Mouse (Mus musculus) heart, embryonic 11.5 days (tissue): ENCODE data around the gene Shroom1. TPM values are rescaled to one million over a fixed set of nuclear protein-coding genes. Genes with fewer than 3 reads are reported as not detected.

Experiments
- ATAC-seq: fragments of 200-750 bp; cut with Nextera tagmentation; replicated peaks from 2 replicates; pipeline ENCODE4 v1.8.0; 2017; ENCODE audit warnings: moderate library complexity; ENCODE audit not compliant: insufficient number of reproducible peaks, low FRiP score, low TSS enrichment
- H3K27ac ChIP-seq: fragments of 300-500 bp; sonication (generic); 2 replicates; pipeline ENCODE4 v1.5.1; 2014; ENCODE audit warnings: mild to moderate bottlenecking, low read depth, low read length
- H3K27me3 ChIP-seq: fragments of 300-500 bp; sonication (generic); 2 replicates; pipeline ENCODE4 v1.6.1; 2014; ENCODE audit warnings: mild to moderate bottlenecking, low read length, mixed read lengths; ENCODE audit not compliant: control insufficient read depth, insufficient read depth
- H3K36me3 ChIP-seq: fragments of 300-500 bp; sonication (generic); 2 replicates; pipeline ENCODE4 v1.6.1; 2014; ENCODE audit warnings: mild to moderate bottlenecking, low read length, moderate library complexity, mixed read lengths; ENCODE audit not compliant: control insufficient read depth, insufficient read depth
- H3K4me1 ChIP-seq: fragments of 300-500 bp; sonication (generic); 2 replicates; pipeline ENCODE4 v1.6.1; 2014; ENCODE audit warnings: low read length; ENCODE audit not compliant: control insufficient read depth, insufficient read depth
- H3K4me2 ChIP-seq: fragments of 300-500 bp; sonication (generic); 2 replicates; pipeline ENCODE4 v1.6.1; 2014; ENCODE audit warnings: mild to moderate bottlenecking, moderate library complexity
- H3K4me3 ChIP-seq: fragments of 300-500 bp; sonication (generic); 2 replicates; pipeline ENCODE4 v1.5.1; 2014; ENCODE audit warnings: low read depth, low read length
- H3K9ac ChIP-seq: fragments of 300-500 bp; sonication (generic); 2 replicates; pipeline ENCODE4 v1.6.1; 2014; ENCODE audit warnings: mild to moderate bottlenecking, low read depth, low read length, moderate library complexity
- H3K9me3 ChIP-seq: fragments of 300-500 bp; sonication (generic); replicated peaks from 2 replicates; pipeline ENCODE4 v1.6.1; 2016; ENCODE audit warnings: low read length; ENCODE audit not compliant: control insufficient read depth
- WGBS: fragments of 180-500 bp; shearing (Covaris S2); extraction: QIAGEN DNeasy Blood & Tissue Kit; methylation state at CpG from one replicate; pipeline ENCODE4 v1.1.7; 2014; ENCODE audit not compliant: insufficient replicate concordance; 5-methylcytosine and 5-hydroxymethylcytosine counted together
- polyA plus RNA-seq: library from polyadenylated mRNA; unstranded; fragments of >200 nt; fragmentation: Nextera tagmentation; extraction: Ambion mirVana; gene quantifications from 2 replicates; pipeline ENCODE4 v1.2.1, GENCODE M21; 2014

The Shroom1 gene
- polyA plus RNA-seq, 1 experiment from 2014 or later, result 3.3 TPM

DNA sequence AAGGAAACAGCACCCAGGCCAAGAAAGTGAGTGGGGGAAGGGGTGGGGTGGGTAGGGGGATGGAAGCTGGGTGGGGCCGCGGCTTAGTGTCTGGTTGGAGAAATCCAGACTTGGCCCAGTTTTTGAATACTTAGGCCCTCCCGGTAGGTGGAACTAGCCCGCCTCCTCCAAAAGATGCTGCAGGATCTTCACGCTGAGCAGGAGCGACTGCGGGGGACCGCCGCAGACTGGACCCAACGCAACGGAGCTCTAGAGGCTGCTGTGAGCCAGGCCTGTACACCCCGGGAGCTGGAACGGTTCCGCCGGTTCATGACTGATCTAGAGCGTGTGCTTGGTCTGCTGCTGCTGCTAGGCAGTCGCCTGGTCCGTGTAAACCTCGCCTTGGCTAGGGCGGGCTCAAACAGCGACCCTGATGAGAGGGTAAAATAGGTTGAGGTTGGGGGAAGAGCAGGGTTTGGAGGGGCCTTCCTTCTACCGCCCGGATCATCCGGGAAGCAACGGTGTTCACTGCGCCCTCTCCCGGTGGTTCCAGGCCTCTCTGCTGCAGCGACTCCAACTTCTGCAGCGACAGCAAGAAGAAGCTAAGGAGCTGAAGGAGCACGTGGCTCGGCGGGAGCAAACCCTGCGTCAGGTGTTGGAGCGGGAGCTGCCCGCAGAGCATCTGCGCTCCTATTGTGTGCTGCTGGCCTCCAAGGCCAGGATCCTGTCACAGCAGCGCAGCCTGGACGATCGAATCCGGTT lies 9.4 kb downstream of the Shroom1 start:
- no peaks in the 10 kb centered on the region for H3K9me3 ChIP-seq
- H3K27ac ChIP-seq, result no peak overlapping the region
- H3K4me3 ChIP-seq, result peak overlapping the region; percentile 35
- H3K9ac ChIP-seq, result peak overlapping the region; percentile 61
- H3K36me3 ChIP-seq, result no peaks in the 10 kb centered on the region
- peaks cover 7% of the 10 kb centered on the region; the same call in 1 of the 2 replicates for H3K4me1 ChIP-seq
- H3K27me3 ChIP-seq, result peaks cover 69% of the 10 kb centered on the region
- WGBS, result 8% methylated on average over 40 of the region's 40 CpGs
- no peak for ATAC-seq
- peak overlapping the region; percentile 72 for H3K4me2 ChIP-seq

DNA sequence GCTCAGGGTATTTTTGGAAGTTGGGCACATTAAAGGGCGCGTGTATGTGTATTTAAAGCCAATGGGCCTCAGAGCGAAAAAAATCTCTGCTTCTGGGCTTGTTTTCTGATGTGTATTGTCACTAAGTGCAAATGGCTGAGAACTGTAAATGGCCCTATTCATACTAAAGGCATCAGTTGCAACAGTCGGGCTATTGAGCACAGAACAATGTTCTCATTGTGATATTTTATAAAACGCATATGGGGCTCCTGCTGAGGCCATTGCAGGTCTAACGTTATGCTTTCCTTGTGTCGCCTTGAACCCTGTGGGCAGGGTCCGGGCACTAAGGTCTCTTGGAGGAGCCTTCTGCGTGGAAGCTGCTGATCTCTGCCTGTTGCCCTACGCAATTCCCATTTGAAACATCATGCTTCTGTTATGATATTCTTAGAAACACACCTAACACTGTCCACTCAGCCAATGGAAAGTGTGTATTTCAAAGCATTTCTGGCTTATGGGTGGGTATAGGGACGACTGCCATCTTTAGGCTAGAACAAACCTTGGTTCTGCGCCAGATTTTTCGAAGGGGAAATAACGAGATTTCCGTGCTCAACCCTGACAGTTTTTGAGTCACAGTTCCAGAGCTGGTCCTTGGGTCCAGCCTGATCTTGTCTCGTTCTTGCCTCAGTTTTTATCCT lies 12.4 kb downstream of the Shroom1 start:
- Histone ChIP-seq H3K4me3 (no peak overlapping the region), H3K9me3 (no peaks in the 10 kb centered on the region), H3K36me3 (no peaks in the 10 kb centered on the region), H3K27me3 (peaks cover 51% of the 10 kb centered on the region), H3K9ac (no peak overlapping the region), H3K4me1 (peaks cover 7% of the 10 kb centered on the region; the same call in 1 of the 2 replicates), H3K27ac (no peak overlapping the region), H3K4me2 (peak overlapping the region; percentile 63)
- no peak for ATAC-seq
- WGBS, result 38% methylated on average over 16 of the region's 16 CpGs

DNA sequence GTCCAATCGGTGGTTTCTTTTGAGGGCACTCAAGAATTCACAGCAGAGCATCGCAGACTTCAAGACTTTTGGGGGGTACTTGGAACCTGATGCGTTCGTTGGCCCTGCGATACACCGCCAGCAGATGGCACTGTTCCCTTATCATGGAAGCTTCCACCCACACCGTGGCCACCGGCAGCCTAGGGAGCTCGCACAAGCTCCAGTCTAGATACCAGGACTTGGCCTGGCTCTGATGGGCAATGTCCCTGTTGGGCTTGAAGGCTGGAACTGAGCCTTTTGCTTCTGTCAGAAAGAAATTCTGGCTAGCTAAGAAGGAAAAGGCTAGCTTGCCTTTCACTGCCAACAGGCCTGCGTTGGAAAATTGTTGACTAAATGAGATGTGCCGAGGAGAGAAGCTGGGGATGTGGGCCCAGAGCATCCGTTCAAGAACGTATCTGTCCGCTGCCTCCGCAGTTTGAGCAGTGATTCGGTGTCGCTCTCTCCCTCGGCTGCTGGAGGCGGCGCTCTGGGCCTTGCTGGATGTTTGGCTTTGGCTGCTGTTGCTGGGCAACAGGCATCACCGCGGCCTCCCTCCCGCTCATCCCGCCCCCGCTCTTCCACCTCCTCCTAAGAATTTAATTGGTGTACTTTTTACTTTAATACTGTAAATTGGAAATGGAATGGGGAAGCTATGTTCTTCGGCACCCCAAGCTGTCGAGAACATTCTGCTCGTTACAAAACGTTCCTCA lies 13.1 kb downstream of the Shroom1 start, which contains the start of gene Gm9837:
TSS of gene Gm9837 (minus strand) at position 512 of the 728 bp plus-strand sequence.
- H3K27me3 ChIP-seq, result peaks cover 50% of the 10 kb centered on the region

DNA sequence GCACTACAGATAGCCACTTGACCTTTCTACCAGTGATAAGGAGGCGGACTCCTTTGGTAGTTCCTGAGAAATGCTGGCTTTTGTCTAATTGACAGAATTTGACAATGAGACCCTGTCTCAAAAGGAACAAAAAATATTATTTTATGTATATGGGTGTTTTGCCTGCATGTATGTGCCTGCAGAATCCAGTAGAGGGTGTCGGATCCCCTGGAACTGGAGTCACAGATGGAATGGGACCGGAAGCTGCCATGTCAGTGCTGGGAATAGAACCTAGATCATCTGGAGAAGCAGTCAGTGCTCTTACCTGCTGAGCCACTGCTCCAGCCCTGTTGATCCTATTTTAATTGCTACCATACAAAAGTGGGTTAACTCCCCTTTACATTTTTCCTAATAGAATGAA lies 15.7 kb downstream of the Shroom1 start:
- no peaks in the 10 kb centered on the region for H3K9me3 ChIP-seq
- no peak overlapping the region for H3K4me3 ChIP-seq
- H3K9ac ChIP-seq, result no peak overlapping the region
- H3K4me1 ChIP-seq, result 0 out of 2 replicates have a peak, but pooled peaks cover 7% of the 10 kb centered on the region
- H3K36me3 ChIP-seq, result no peaks in the 10 kb centered on the region
- ATAC-seq, result no peak
- no peak overlapping the region for H3K27ac ChIP-seq
- H3K27me3 ChIP-seq, result peaks cover 45% of the 10 kb centered on the region
- H3K4me2 ChIP-seq, result no peak overlapping the region
- WGBS, result 71% methylated on average over 3 of the region's 3 CpGs

More for the DNA sequence above, 13.1 kb downstream of the Shroom1 start, which contains the start of gene Gm9837:
- H3K27ac ChIP-seq, result no peak within 1 kb of the TSS
- 3% methylated on average over 29 of the region's 29 CpGs for WGBS
- 0 out of 2 replicates have a peak, but pooled peaks have one; percentile 57 for ATAC-seq
- H3K4me2 ChIP-seq, result peak within 1 kb of the TSS; percentile 63
- H3K4me1 ChIP-seq, result peaks cover 7% of the 10 kb centered on the region; the same call in 1 of the 2 replicates
- no peaks in the 10 kb centered on the region for H3K9me3 ChIP-seq
- H3K4me3 ChIP-seq, result 0 out of 2 replicates have a peak within 1 kb of the TSS, but pooled peaks have one; percentile 10
- H3K9ac ChIP-seq, result no peak within 1 kb of the TSS
- H3K36me3 ChIP-seq, result no peaks in the 10 kb centered on the region

DNA sequence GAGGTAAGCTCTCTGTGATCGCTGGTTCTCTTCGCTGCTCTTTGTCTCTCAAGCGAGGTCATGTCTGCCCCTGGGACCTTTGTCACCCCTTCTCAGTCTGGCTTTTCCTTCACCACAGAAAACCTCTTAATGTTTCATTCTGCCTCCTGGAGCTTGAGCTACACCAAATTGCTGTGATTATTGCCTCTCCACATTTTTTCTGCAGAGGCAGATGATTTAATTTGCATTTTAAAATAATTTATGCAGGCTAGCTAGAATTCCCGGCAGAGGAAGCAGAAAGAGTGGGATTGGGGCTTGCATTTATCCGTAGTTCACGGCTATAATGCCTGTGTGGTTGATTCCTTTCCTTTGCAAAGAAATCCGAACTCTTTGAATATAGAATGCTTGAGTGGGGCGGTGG lies 18.6 kb downstream of the Shroom1 start:
- Histone ChIP-seq H3K36me3 (no peaks in the 10 kb centered on the region), H3K27ac (no peak overlapping the region), H3K4me3 (no peak overlapping the region), H3K4me2 (no peak overlapping the region), H3K4me1 (peaks cover 15% of the 10 kb centered on the region), H3K9ac (no peak overlapping the region), H3K27me3 (peaks cover 68% of the 10 kb centered on the region), H3K9me3 (no peaks in the 10 kb centered on the region)
- 35% methylated on average over 8 of the region's 8 CpGs for WGBS
- ATAC-seq, result no peak

DNA sequence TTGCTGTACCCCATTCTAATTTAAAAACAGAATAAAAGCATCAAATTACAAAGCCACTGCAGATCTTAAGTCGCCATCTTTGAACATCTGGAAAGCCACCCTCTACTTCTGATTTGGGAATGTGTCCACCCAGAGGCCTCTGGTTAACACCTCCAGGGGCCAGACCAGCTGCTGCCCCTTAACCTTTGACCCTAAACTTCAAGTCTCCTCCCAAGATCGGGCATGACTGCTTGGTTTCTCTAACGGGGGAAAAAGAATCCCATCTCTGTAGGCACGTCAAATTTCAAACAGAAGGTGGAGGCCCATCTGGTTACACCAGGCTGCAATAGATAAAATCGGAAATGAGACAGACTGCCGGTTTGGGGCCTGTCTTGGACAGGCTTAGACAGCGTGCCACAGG lies 20.8 kb downstream of the Shroom1 start:
- no peak overlapping the region for H3K27ac ChIP-seq
- no peak overlapping the region for H3K4me2 ChIP-seq
- 38% methylated on average over 7 of the region's 7 CpGs for WGBS
- H3K9me3 ChIP-seq, result no peaks in the 10 kb centered on the region
- peaks cover 66% of the 10 kb centered on the region for H3K27me3 ChIP-seq
- H3K4me1 ChIP-seq, result peaks cover 13% of the 10 kb centered on the region
- no peaks in the 10 kb centered on the region for H3K36me3 ChIP-seq
- no peak for ATAC-seq
- H3K9ac ChIP-seq, result no peak overlapping the region
- H3K4me3 ChIP-seq, result no peak overlapping the region

DNA sequence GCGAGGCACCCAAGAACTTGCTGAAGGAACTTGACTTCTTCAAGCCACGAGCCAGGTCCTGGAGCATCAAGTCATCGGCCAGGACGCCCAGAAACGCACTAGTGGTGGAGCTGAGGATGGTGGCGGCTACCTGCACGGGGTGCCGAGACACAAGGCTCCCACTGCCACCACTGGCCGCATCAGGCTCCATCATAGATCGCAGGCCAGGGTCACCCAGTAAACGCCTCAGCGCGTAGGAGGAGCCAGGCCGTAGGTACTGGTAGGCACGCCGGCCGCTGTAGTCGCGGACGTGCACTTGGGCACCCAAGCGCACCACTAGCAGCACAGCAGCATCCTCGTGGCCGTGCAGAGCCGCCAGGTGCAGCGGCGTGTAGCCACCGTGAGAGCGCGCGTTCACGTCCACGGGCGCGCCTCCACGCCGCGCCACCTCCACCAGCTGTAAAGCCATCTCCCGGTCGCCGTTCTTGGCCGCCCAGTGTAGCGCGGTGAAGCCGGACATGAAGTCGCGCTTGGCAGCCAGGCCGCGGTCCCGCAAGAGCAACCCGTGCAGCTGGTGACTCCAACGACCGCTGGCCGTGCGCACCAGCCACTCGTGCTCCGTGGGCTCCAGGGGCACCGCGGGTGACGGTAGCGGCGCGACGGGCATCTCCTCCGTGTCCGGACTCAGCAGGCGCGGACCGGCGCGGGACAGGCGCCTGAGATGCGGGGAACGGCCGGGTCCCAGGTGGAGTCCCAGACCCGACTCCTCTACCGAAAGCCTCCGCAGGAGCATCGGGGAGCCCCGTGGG lies 21.6 kb downstream of the Shroom1 start:
- no peak overlapping the region for H3K27ac ChIP-seq
- H3K4me1 ChIP-seq, result peaks cover 13% of the 10 kb centered on the region
- H3K9me3 ChIP-seq, result no peaks in the 10 kb centered on the region
- H3K4me3 ChIP-seq, result peak overlapping the region; percentile 57
- peaks cover 62% of the 10 kb centered on the region for H3K27me3 ChIP-seq
- WGBS, result 5% methylated on average over 72 of the region's 79 CpGs
- no peak for ATAC-seq
- no peaks in the 10 kb centered on the region for H3K36me3 ChIP-seq
- H3K9ac ChIP-seq, result peak overlapping the region; percentile 31
- H3K4me2 ChIP-seq, result peak overlapping the region; percentile 93
